Mouse (Mus musculus) ovary, postnatal 14 days (tissue): ENCODE results near the gene Ush2a.

ENCODE experiments used
- DNase-seq: peaks from one replicate; pipeline ENCODE4 v3.0.0; 2022; ENCODE audit warnings: low spot score

The Ush2a gene

DNA sequence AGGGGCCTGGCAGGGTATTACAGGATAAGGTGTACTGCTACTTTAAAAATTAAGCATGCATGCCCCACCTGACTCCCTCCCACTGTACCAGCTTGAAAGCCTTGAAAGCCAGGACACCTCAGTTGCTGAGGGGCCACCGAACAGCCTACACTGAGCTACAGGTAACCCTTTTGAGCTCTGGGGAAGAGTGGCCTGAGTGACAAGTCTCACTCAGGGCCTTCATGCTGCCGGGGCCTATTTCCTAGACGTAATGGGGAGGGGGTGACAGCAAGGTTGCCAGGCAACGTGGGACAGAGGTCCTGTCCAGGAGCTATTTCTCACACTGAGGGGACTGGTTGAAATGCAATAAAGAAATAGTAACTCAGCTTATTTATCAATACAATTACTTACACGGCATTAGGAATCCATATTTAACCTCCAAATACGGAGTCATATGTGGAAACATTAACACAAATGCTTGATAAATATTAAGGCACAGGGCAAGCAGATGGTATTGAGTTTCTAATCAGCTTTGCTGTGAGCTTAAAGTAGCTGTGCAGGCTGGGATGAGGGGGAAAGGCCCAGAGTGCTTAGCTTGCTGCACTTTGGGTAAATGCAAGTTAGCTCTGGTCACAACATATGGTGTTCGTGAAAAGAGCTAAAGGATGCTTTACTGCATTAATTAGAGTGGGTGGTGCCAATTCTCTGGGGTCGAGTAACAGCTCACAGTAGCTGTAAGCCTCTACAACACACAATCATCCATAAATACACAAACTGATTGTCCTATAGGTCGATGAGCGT is at the start of gene Ush2a:
Gene Ush2a, plus strand, starts transcription at position 121 of the 780 bp plus-strand sequence.
- no peak for DNase-seq

DNA sequence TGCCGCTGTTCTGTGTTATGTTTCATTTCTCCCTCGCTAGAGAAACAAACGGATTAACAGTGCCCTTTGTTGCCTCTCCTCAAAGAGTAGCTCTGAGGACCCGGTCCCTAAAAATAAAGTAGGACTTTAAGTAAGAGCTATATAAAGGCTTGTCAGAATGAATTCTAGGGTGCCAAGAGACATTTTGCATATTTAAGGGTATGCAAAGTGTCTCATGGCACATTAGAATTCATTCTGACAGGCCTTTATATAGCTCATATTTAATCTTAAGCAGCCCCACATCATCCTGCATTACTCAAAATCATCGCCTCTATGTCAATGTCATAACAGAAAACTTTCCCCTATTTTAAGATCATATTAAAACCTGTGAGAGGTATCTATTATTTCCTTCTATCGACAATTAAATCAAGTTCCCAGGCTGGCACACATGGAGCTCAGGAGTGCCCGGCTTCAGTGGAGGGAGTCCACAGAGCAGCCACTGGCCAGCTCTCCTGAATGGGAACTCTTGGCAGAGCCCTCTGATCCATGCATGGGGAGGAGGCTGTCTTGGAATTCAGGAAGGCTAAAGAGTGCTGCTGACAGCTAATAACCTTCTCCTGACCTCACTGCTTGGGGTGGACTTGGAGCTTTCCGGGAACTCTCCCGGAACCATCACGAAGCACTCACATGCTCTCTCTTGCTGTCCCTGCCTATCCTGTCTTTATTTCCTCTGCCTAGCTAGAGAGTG is 46.8 kb upstream of the Ush2a start:
- DNase-seq = no peak

DNA sequence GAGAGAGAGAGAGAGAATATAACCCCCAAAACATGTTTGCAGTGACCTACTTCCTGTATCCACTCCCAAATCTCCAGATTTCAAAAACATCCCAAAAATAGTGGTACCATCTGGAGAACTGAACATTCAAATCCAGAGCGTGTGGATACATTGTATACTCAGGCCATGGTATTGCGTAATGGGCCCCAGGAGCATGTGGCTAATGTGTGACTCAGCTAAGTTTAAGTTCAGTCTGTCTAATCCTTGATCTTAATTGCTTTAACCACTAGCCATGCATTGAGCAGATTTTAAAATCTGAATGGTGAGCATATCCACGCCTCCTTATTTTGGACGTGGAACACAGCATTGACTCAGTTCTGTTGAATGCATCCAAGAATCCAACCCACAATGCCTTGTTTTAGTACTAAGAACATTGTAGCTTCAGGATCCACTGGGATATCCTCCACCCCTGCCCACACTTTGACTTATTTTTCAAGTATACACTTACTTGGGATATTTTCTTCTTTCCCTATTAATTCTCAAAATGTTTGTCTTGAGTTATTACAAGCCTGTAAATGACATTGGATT is 40.5 kb upstream of the Ush2a start:
- DNase-seq = no peak

DNA sequence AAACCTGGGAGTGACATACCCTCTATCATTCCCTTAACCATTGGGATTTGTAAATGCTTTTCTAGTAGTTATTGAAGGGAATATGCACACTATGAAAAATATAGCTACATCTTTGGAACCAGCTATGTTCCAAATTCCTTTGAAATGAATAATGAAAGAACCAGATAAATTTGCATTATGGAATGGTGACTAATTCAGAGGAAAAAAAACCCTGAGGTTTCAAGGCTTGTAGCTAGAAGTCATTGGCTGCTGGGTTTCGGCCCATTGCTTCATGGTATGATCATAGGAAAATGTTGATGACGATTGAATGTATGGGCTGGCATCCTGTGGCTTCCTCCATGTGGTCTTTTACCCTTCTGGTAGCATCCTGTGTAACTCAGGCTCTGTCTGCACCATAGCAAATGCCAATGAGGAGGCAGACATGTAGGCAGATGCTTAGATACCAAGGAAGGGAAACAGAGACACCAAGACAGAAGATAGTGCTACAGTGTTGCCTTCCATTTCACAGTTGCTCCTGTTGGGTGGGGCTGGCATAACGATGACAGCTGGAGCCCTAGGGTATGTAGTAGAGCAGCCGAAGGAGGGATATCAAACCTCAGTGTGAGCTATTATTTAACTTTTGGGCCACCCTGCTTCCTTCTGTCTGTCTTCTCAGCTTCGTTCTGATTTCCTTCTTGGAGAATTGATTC is 28.6 kb upstream of the Ush2a start:
- DNase-seq = no peak

DNA sequence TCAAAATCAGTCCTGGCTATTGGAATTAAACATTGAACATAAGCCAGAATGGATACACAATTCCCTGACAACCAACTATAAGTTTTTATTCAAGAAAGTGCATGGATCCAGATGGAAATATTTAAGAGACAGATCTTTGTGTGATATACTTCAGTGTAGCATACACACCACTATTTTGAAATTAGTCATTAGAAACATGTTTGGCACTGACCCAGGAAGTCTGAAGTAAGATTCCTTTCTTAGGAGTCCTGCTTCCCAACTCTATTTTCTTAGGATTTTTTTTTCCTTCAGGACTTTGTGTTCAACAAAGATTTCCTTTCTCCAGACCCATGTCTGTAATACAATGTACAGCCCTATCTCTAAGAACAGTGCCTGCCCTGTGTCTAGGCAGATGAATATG is 23.2 kb upstream of the Ush2a start:
- no peak for DNase-seq

DNA sequence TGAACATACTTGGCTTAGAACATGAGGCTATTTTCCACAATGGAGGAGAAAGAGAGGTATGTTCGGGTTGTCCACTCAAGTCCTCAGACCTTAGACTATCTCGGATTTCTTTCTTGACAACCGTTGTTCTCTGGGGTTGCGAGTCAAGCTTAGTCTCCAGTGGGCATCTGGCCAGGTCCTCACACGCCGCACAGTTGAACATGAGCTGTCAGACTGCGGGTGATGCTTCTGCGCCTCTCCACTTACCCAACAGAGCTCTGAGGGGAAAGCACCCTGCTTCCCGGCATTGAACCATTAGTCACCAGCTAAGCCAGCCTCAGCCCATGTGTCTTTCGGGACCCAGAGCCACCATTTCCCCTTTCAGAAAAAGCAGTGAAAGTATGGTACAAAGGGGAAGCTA is 20.1 kb upstream of the Ush2a start:
- DNase-seq = no peak

DNA sequence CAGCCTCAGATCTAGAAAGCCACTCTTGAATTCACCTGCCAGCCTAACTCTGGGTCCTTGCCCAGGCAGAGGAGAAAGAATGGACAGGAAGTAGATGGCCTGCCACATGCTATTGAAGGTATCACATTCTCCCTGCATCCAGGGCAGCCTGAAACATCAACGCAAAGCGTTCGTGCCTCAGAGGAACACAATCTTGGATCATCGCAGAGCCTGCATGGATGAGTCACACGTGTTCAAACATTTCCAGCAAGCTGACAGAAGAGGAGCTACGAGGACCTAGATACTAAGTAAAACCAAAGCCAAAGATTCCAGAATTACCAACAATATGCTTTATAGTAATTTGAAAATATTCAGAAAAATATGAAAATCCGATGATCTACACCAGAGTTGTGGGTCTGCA is 4.3 kb upstream of the Ush2a start:
- DNase-seq = no peak

DNA sequence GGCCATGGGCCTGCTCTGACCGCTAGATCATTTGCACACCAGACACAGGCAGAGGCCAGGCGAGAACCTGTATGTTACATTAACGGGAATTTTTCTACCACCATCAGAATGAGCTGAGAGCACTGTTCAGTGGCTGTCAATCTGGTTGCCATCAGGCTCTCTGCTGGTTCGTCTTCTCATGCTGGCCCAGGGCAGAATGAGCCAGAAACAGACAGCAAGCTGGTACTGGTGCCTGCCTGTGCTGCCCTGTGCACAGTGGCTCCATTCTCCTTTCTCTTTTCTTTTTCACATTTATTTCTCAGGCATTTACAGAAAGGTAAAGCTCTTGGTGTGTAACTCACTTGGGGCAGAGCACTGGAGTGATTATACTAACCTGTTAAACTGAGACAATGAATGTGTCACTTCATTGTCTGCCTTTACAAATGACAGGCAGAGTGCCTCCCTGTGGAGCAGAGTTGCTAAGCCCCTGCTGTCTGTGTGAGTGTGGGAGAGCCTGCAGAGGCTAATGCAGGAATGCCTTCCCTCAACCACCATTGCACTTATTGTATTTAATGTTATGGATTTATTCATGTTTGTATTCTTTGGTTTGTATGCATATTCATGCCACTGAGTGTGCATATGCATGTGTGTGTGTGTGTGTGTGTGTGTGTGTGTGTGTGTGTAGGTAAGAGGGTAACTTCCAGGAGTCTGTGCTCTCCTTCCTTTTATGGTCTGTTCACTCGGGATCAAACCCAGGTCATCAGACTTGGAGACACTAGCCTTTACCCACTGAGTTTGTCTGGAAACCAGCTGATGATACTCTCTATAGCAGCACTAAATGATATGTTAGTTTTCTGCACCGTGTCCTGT is 1.3 kb upstream of the Ush2a start:
- no peak for DNase-seq

DNA sequence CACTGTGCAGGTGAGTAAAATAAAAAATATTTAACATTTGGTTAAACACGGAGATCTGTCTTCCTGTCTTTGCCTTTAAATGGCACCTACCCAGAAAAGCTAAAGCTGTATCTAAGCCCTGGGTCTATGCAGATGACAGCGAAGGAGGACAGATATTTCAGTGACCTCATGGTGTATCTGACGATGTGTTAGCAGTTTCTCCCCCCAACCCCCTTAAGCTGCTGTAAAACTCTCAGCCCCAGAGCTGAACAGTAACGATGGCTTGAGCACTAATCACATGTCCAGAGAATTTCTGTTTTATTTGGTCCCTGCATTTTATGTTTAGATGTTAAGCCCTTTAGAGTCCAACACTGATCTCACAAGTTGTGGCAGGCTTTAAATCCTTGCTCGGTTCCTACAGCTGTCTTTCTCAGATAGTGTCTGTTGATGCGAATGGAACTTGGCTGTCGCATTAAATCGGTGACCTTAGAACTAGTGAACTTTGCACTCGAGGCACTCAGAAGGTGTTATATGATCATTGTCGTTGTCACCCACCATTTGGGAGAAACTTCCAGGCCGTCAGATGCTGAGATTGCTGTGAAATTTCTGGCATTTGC is 5.4 kb downstream of the Ush2a start:
- DNase-seq = no peak

DNA sequence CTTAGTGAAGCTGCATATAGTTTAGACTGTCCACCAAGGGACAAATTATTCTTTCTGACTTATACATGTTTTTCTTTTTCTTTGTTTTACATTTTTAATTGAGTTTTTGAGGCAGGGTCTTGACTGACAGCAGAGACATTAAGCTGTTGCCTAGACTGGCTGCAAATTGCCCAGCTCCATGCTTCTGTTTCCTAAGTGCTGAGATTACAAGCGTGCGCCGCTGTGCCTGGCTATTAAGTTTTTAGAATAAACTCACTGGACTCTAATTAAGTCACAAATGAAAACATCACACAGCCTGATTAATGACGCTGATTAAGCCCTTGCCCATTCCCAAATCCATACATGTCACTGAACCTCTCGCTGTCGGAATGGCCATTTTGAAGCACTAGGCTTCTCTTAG is 7.2 kb downstream of the Ush2a start:
- no peak for DNase-seq

DNA sequence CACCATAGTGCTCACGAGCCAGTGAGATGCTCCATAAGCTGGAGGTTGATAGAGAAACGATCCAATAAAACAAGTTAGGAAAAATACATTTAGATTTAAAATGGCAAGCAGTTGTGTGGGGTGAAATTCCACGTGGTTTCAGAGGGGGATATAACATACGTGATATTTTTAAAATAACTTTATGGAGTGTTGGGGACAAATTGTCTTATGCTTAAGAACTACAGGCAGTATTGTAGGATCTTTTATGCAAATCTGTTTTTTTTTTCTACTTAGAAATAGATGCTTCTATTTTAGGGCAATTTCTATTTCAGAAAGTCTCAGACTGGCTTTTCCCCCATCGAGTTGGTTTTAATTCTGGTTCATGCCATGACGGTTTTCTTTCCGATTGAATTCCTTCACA is 51.5 kb downstream of the Ush2a start:
- no peak for DNase-seq

DNA sequence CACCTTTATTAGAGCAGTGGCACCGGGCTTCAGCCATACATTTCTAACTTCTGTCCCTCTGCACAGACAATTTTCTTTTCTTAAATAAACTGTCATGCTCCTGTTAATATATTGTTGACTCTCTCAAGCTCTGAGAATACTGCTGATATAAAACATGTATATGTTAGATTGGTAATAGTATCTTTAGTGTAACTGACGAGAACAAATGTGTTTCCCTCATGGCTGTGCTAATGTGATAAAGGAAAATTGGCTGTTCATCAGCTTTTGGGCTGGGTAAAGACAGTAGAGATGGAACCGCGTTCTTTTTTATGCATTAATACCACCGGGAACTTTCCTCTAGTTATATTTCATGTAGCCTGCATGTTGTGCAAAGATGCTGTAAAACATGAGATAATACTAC is 54.8 kb downstream of the Ush2a start:
- no peak for DNase-seq

DNA sequence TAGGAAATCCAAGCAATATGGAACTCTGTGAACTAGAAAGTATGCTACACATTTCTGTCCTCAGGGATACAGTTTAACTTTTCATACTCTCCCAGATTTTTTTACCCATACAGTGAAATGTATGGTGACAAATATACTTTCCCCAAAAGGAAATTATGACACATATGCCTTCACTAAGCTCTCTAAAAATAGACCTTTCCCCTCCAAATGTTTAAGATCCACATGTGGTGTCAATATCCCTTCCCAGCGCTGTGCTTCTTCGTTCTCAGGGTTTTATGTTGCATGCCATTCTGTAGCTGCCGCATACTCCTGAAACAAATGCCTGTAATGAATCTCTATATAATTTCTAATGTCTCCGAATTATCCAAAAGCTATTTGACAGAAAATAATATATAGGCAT is 58.4 kb downstream of the Ush2a start:
- no peak for DNase-seq

DNA sequence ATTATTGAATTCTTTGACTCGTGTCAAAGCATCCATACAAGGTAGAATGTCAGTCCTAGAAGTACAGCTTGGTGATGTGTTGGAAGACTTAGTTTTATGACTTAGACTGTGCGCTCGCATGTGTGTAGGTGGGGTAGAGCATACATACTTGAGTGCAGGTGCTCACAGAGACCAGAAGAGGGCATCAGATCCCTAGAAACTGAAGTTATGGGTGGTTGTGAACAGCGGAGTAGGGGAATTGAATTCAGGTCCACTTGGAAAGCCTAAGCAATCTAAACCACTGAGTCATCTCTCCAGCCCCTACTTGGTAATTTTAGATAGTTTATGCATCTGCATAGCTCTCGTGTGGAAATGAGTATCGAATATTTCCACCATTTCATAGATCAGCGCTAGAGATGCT is 59.7 kb downstream of the Ush2a start:
- DNase-seq = no peak

DNA sequence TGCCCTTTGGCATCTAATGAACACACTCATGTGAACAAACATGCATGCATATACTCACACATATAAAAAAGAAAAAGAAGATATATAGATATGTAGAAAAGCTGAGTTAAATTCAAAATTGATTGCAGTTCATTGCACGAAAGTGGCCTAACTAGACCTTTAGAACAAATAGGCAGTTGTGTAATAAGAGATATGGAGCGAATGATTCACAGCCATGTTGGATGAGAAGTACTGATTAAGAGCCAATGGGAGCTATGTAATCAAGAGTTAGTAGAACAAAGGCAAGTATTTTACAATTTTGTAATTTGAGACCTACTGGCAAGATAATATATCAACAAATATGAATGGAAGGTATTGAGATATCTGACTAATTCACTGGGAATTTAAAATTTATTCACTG is 68.6 kb downstream of the Ush2a start:
- DNase-seq = no peak

DNA sequence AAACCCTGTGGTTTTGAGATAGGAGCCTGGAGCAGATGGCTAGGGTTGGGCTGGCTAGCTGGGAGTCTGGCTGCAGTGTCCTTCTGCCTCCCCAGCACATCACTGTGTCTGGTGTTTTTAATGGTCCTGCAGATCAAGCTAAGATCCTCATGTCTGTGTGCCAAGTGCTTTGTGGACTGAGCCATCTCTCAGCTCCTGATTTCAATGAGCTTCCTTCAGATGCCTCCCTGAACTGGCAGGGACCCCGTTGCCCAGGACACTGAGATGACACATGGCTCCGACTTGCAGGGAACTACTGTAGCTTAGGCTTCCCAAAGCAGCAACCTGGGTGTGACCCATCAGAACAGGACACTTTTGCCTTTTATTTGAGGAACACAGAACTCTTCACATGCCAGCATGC is 72.1 kb downstream of the Ush2a start:
- no peak for DNase-seq

DNA sequence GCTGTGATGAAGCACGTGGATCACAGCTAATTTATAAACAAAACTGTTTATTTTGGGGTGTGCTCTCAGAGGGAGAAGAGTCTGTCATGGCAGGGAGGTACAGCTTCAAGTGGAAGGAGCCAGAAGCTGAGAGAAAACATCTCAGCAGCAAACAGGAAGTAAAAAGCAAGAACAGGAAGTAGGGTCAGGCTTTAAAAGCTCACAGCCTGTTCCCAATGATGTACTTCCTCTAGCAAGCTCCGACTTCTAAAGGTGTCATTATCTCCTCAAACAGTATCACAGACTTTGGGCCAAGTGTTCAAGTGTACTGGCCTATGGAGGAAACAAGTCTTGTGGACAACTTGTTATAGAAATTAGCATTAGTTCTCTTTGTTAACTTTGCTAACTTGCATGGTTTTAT is 85.9 kb downstream of the Ush2a start:
- no peak for DNase-seq

DNA sequence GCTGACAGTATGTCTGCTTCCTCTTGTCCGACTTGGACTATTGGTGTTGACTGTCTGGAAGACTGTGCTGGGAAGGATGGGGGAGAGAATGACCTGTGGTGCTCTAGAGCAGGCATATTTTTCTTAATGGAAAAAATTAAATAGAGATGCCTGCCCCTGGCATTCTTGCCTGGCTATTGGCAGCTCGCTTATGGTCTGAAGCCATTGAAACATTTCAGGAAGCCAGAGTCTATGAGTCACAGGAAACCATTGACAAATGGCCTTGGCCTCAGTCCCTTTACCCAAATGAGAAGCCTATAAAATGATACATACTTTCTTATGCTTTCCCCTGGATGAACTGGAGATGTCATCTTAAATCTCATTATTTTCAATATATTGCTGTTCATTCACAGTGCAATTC is 92.9 kb downstream of the Ush2a start:
- DNase-seq = no peak

DNA sequence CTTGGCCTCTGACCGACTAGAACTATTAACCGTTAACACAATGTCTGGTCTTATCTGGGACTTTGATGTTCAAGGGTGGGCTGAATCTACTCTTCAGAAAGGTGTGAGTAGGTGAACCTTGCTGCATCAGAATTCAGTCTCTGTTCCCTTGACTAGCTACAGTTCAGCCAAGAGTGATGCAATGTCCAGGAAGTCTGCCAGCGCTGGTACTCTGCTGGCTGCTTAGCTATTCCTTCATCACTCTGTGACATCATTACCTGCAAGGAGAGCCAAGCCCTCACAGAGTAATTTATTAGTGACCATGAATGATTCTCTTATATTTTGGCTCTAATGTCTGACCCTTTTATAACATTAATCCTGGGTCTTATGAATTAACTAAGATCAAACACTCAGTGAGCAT is 101.7 kb downstream of the Ush2a start:
- peak; percentile 4 for DNase-seq

DNA sequence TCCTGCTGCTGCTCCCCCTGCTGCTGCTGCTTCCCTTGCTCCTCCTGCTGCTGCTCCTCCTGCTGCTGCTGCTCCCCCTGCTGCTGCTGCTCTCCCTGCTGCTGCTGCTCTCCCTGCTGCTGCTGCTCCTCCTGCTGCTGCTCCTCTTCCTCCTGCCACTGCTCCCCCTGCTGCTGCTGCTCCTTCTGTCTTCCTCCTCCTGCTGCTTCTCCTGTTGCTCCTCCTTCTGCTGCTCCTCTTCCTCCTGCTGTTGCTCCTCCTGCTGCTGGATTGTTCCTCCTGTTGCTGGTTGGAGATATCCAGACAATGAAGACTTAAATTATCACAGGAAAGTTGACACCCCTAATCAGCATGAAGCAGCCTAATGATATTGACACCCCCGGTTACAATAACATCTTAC is 123.4 kb downstream of the Ush2a start:
- no peak for DNase-seq

DNA sequence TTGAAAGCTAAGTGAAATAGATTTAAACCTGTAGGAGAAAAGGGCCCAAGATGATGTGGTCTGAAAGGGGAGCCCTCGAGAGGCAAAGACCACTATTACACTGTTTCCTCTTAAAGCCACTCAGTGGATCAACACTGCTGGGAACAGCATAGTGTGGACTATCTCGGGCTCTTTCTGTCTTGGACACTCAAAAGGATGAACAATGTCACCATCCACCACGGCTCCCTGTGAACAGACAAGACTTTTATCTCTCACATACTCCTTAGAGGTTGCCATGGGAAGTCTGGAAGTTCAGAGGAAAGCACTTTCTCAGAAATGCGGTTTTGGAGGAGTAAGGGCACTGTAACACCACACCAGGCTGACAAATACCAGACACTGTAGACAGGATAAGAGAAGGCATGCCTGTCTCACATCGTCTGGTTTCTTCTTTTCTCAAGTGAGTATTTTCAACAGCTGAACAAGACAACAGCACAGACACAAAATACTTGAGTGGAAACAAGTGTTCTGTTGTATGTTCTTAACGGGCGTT is 124.0 kb downstream of the Ush2a start:
- DNase-seq = no peak
